Mouse (Mus musculus) left cerebral cortex, postnatal 14 days (tissue): ENCODE results near the gene Ddr2. TPM values are rescaled to one million over a fixed set of nuclear protein-coding genes. Genes with fewer than 3 reads are reported as not detected.

Experiments
- DNase-seq, 2 experiments: peaks; one replicate each; pipeline ENCODE4 v3.0.0; 2021 to 2022; ENCODE audit warnings: low spot score in 2 of 2, mixed read lengths in 1 of 2
- intact Hi-C: fragments of 180-260 bp; cut with DNase I; formaldehyde crosslinking; loops from one replicate; pipeline ENCODE4 v1.15.1; 2025
- long read RNA-seq, 2 experiments: library from polyadenylated mRNA; stranded (forward); transcript quantifications; one replicate each; pipeline ENCODE4 v2.0.0; 2021
- total RNA-seq, 2 experiments: library from RNA; stranded (reverse); gene quantifications; 2 replicates each; pipeline ENCODE4 v1.2.3; 2021

The Ddr2 gene
- 1 to 10 TPM; 7.6 to 9.9 TPM for total RNA-seq
- long read RNA-seq, experiment 1: 0 reads
- long read RNA-seq, experiment 2, partial matches to known transcripts: 1 of 1 reads
- long read RNA-seq, experiment 2, other reads (novel, unspliced or antisense): 0 of 1 reads

DNA sequence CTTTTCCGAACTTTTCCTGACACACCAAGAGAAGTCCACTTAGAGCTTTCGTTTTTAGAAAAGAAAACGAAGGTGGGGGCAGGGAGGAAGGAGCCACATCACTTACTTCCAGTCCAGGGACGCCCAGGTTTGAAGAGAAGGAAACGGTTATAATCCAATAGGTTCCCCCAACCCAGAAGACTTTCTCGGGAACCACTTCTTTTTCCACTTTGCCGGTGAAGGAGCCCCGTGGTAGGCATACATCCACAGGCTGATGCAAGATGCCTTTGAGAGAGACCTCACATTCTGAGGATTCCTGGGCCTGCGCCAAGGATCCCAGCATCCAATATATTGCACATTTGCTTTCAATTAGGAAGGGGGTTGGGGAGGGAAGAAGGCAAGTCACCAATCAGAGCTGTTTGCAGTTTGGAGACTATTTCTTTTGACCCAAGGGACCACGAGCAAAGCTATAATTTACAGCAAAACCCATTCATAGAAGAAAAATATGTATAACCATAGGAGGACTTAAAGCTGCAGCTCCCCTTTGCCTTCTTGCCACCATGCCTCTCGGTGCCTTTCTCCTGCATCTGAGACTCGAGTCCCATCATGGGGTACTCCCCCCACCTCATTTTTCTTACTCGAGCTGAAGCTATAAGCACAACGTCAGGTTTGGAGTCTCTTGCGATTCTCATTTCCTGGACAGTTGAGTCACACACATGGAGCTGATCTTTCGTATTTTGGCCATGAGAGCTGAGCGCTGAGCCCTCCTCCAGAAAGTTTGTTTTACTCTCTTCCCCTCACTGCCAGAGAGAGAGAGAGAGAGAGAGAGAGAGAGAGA is at the start of gene Ddr2:
Ddr2 (minus strand) TSS at position 247 of the 817 bp plus-strand sequence.
- intact Hi-C loops: no loop called here
- peak; percentile 16 to 17 for DNase-seq

DNA sequence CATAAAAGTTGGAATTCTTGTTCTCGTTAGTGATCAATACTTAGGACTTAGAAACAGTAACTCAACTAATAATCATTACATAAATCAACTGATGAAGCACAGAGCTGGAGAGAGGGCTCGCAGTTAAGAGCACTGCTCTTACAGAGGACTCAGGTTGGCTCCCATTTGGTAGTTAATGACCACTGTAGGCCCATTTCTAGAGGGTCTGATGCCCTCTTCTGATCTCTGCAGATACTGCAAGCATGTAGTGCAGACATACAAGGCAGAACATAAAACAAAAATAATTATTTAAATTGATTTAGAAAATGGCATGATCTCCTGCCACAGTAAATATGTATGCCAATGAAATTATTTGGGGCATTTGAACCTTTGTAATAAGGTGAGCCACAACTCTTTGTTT is 49.1 kb upstream of the Ddr2 start:
- intact Hi-C loops: no loop called here

DNA sequence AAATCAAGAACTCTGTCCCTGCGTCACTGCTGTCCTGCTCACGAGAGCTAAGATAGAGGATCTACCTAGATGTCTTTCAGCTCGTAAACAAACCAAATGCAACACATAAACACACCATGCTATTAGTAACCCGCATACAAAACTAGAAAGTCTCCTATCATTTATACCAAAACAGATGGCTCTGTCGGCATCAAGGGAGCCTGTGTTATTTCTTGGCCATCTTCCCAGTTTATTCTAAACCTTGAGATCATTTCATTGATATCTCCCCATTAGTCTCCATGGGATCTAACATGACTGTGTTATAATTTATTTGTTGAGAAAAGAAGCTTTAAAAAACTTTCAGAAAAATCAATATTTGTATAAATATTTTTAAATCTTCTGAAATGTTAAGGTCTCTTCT is 45.2 kb upstream of the Ddr2 start:
- intact Hi-C loops: no loop called here
- no peak for DNase-seq

More for the DNA sequence above, 49.1 kb upstream of the Ddr2 start:
- DNase-seq: no peak

DNA sequence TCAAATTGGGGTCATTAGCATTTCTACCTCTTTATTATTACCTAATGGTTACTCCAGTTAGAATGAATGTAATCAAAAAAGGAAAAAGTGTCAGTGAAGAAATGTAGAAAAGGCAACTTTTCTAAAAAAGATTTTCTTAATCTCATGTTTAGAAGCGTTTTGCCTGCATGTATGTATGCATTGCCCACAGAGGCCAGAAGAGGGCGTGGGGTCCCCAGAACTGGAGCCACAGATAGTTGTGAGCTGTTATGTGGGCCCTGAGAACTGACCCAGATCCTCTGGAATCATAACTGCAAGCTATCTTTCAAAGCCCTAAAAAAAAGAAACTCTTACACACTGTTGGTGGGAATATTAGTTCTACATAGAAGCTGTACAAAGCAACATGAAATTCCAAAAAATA is 44.7 kb upstream of the Ddr2 start:
- intact Hi-C loops: no loop called here
- DNase-seq: no peak

DNA sequence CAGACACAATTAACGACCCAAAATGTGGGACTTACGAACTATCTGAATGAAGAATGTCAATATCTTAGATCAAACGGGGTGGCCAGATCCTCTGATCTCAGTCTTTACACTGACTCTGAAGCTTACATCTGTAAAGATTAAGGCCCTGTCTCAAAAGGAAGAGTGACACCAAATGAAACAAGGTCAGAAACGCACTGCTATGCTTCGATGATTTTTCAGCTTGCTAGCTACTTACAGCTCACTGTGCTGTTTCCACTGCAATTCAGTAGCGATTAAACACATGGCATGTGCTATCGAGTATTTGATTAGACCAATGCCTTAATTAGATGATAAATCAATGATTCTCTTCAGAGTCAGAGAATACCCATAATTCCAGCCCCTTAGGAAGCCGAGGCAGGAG is 43.4 kb upstream of the Ddr2 start:
- DNase-seq: no peak
- intact Hi-C loops: no loop called here

DNA sequence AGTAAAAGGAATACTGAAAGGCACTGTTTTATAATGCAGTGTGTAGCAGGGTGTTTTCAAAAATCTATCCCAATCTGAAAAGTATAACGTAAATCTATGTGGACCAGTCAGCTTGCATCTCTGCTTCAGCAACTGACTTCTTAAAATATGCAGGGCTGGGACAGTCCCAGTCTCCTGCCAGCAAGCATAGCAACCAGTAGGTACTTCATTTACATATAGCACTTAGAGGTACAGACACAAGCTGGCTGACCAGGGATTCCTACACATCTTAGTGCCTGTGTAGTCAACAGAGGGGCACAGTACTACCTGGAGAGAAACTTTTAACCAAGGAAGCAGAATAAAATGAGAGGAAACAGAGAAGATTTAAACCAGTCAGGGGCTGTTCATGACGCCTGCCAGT is 42.0 kb upstream of the Ddr2 start:
- no peak for DNase-seq
- intact Hi-C loops: no loop called here

DNA sequence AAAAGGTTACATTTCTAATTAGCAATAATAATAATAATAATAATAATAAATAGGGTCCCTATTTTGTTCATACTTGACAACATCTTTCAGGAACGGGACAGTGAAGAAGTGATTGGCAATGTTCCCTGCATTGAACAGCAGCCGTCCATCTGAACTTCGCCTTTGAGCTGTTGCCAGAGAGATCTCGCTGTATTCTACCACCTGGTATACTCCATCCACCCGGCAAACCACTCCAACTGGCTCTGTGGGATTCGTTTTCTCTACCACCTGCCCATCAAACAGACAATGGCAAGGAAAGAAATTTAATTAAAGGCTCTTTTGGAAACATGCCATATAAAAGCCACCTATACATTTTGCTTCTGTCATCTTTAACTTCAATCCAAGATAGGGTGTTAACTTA is 40.3 kb upstream of the Ddr2 start:
- DNase-seq: no peak
- intact Hi-C loops: no loop called here

DNA sequence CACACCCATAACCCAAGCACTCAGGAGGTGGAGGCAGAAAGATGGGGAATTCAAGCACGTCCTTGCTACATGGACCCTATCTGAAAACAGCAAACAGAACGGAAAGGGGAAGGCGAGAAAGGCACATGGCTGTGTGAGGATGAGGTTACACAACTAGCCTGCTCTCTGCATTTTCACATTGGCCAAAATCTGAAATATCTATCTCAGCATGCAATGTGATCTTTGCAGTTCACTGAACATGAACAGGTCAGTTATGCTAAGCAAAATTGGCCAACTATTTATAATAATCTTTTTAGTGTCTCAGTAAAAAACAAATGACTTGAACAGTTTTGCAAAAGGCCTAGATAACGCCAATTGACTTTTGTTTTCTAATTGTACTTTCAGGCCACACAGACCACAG is 39.2 kb upstream of the Ddr2 start:
- DNase-seq: no peak
- intact Hi-C loops: no loop called here

DNA sequence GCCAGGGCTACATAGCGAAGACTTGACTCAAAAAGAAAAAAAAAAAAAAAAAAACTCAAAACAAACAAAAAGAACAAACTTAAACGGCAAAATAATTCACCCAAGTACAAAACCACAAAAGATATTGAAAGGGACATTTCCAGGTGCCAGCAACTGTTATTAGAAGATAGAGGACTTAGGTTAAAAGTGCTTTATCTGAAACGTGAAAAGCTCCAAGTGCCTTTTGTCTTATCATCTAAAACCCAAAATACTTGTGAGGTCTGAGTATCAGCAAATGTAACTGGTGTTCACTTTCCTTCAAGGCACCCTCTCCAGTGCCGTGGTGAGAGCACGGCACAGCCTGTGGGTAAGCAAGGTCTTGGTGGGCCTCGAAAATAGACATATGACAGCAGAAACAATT is 38.0 kb upstream of the Ddr2 start:
- intact Hi-C loops: no loop called here
- no peak for DNase-seq

DNA sequence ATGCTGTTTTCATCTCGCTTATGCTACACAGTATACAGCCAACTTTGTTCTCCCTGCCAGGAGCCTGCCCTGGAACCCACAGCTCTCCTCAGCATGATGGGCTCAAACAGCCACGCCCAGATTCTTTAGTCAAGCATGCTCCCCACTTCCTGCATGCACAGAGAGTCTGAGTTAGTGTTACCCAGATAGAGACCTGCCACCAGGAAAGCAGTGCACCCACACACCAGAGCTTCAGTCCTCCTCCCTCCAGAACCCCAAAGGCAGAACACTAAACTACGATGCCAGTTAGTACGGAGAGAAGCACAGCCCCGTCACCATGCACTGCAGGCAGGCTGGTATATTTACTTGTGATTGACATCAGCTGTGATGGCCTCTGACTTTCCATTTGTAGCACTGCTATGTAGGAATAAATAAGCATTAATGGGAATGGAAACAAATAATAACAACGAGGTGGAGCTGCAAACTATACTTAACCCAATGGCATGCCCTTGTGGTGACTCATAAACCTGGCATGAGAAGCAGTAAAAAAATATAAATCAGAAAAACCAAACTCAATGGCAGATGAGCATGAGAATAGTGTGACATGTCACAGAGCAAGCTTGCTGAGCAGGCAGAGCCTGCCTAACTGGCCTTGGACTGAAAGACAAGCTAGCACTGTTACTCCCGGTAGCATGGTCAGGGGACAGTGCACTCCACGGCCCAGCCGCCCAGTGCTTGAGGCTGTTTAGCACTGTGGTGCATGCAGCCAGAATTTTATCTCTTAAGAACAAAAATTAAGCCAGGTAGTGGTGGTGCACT is 37.3 kb upstream of the Ddr2 start:
- DNase-seq: no peak

DNA sequence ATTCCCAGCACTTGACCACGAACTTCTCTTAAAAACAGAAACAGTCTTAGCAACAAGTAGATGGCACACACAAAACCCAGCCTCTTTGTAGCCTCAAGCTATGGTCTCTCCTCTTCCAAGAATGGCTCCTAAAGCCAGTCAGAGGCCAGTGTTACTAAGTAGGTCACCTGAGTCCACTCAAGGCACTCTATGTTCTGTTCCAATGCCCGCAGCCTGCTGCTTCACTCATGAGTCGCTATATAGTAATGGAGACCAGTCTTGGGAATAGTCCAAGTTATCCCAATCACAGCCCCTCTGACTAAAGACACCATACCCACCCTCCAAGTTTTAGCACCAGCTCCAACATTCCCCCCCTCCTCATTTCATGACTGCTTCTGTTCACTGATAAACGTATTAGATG is 35.0 kb upstream of the Ddr2 start:
- DNase-seq: no peak
- intact Hi-C loops: no loop called here

More for the DNA sequence above, 37.3 kb upstream of the Ddr2 start:
- intact Hi-C loops: no loop called here

DNA sequence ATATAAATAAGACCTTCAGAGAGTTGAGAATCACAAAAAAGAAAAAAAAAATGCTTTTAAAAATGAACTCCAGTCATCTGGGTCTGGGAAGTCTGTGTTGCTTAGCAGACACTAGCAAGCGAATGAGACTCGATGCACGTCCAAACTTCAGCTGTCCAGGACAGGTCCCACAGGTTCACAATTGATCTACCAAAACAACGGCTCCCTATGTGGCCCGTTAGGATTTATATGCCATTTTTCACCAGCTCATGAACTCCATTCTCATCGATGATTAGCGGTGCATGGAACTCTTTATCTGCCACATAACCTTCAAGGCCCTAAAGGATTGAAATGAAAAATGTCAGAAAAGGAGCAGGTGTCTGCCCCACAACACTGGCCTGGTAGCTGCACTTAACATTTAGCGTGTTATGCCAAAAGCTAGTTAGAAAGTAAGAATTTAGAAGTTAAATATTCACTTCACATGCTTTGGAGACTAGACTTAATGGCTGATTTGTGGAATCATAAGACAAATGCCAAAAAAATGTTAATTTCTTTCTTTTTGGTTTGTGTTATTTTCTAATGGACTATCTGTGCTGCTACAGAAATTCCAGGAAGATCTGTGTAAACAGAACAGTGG is 31.8 kb upstream of the Ddr2 start:
- intact Hi-C loops: no loop called here
- no peak for DNase-seq

DNA sequence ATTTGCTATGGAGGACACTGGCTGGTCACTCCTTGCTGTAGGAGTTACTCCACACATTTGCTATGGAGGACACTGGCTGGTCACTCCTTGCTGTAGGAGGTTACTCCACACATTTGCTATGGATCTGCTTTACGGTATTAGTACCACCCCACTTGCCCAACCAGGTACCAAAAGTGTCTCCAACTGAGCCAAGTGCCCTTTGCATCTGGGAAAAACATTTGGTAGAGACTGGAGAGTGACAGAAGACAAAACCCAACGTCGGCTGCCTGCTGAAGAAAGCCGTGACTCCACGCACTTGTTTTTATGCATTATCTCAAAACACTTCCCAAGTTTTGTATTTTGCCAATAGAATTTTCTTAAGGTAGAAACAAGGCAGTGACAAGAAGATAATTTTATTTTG is 31.1 kb upstream of the Ddr2 start:
- no peak for DNase-seq
- intact Hi-C loops: no loop called here

DNA sequence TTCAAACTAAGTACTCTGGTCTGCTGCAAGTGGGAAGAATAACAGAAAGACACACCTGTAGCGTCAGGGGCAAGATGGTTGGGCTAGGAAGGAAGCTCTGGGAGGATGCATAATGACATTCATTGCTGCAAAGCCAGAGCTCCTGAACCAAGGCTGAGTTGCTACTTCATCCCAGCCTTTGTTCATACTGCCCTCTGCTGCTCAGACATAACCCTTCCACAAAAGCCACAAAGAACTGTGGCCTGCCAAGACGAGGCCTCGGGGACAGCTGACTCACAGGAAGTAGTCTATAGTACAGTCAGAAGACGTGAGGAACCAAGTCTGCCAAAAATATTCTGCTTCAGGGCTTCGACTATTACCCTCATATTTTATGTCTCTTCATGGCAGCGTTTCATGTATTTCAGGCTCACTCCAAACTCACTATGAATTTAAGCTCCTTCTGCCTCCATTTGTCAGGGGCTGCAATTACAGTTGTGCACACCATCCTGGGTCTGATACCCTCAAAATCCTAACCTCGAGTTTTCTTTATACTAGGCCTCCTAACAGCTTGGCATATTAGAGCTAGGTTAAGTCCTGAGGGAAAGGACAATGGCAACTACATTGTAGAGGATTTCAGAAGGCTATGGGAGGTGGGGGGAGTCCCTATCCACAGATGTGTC is 25.9 kb upstream of the Ddr2 start:
- peak; percentile 71 to 73 for DNase-seq
- intact Hi-C loops: loop anchor here (5.0 to 10.0 kb wide), 2 partner anchors 169 to 212 kb away; partner anchors contain the start of genes Ccdc190 and Hsd17b7

DNA sequence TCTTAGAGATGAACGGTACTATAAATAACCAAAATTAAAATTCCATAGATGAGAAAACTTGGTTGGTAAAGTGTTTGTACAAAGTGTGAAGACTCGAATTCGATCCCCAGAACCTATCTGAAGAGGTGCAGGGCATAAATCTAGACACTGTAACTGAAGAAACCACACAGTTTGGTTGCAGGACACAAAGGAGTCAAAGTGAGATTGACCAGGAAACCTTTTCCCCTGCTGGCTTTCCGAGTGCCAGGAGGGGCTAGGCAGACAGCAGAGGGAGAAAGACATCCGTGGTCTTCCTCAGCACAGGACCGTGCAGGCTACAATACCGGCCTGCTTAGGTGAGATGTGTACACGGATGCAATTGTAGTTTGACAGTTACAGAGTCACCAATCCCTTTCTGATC is 23.7 kb upstream of the Ddr2 start:
- intact Hi-C loops: loop anchor here (10.0 kb wide), 1 partner anchor 209 kb away; the partner anchor contains the start of gene Ccdc190
- DNase-seq: no peak

DNA sequence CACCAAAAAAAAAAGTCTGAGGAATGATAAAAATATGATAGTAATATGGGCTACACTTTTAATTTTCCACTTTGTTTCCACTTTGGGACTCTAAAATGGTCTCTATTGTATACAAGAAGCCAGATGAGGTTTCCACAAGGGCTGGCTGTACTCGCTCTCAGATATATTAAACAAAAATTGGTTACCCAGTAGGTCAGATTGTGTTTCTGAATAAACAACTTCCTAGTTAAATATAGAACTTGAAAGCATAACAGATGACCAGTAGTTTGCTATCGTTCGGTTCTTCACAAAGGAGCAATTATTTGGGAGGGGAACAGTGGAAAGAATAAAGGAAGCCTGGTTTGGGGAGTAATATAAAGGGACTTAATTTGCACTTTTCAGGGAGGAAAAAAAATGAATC is 20.4 kb upstream of the Ddr2 start:
- intact Hi-C loops: loop anchor here (10.0 kb wide), 1 partner anchor 206 kb away; the partner anchor contains the start of gene Ccdc190
- DNase-seq: no peak

DNA sequence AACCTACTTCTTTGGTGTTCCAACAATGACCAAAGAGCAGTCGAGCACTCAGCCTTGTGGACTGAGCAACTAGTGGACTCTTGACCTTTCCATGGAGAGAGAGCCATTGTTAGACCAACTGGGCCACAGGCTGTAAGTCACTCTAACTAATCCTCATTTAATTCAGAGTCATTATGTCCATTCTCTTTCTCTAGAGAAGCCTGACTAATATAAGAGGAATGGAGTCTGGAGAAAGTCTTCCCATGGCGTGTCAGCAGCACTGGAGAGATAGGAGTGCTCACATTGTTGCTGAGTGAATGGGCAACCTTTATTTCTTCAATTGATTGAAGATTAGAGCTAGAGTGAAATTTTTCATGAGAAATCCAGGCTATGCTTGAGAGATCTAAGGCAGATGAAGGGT is 14.1 kb upstream of the Ddr2 start:
- no peak for DNase-seq
- intact Hi-C loops: no loop called here

DNA sequence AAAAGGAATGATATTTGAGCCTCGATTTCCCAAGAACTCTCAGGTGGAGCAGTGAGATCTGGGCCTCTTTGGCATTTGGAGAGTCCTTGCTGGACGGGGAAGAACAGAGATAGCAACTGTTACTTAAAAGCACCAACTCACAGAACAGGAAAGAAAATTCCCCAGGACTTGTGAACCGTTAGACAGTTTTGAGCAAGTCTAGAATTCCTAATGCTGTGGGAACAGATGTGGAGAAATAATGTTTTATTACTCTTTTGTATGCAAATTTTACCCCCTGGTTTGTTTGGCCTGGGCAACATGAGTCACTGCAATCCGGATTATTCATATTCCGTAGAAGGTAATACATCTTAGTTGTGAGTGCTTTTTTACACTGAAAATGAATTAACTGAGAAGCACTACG is 3.1 kb upstream of the Ddr2 start:
- intact Hi-C loops: no loop called here
- no peak for DNase-seq

DNA sequence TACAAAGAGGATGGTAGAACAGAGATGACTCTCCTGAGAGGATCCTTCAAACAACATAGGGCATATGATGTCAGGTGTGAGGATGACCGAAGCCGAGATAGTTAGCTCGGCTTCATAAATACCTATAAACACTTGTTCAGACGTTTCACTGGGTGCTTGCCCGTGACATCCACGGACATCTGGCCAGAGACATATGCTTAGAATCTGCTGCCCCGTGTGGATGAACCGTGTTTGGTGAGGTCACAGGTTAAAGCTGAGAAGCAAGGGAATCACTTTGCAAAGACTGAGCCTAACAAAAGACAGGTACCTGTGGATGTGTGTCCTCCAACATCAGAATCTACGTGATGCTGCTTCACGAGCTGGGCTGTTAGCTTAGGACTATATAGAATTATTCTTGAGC is 1.7 kb upstream of the Ddr2 start:
- intact Hi-C loops: no loop called here

More for the DNA sequence above, 1.7 kb upstream of the Ddr2 start:
- DNase-seq: no peak
